Mouse (Mus musculus): Measurements from ENCODE around the gene Rps6.

The Rps6 gene

GRCm38 (mm10) chr4:86857113-86858069, at the start of gene Rps6:
TSS of gene Rps6 (minus strand) at chr4:86857412.
- peak; percentile 95 to 96 for DNase-seq (ENCODE audit: low spot score in 2 of 2)

DNA sequence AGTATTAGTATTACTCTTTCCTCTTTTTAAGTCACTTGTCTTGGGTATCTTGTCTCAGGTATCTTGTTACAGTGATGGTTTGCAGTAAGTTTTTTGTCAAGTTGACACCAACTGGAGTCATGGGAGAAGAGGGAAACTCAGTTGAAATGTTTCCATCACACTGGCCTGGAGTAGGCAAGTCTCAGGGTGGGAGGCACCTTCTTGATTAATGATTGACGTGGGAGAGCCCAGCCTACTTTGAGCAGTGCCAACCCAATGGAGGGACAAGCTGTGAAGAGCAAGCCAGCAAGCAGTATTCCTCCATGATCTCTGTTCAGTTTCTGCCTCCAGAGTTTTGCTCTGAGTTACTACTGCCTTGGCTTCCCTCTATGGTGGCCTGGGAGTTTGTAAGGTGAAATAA, 48.7 kb upstream of the Rps6 start:
- no peak for DNase-seq (ENCODE audit: low spot score in 2 of 2)

DNA sequence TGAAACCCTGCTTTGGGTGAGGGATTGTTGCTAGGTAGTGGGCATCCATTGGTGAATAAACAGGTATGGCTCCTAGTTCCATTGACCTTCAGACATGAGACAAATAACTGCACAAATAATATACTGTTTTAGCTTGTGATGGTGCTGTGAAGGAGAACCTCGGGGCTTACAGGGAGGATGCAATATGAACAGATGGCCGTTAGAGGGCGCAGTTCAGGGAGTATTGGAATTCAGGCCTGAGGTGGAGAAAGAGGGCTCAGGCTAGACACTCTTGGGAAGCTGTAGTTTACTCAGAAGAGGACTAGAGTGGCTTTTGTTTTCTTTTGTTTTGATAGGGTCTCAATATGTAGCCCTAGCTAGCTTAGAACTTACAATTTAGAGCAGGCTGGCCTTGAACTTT, 47.8 kb upstream of the Rps6 start:
- DNase-seq (ENCODE audit: low spot score in 2 of 2) = no peak

DNA sequence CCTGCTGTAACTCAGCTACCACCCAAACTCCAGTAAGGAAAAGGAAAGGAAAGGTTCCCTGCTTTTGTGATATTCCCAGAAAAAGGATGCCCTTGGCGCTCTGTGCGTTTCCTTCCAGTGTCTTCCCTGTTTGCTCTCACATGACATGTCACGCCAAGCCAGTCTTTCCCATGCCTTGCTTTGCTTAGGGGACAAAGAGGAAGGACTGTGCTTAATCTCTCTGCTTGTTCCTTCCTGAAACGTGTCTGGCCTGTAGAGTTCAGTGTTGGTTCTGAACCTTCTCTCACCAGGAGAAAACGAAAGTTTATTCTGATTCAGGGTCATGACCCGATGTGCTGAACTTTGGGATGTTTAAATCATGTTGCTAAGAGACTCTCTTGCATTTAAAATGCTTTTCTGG, 45.1 kb upstream of the Rps6 start:
- no peak for DNase-seq (ENCODE audit: low spot score in 2 of 2)

DNA sequence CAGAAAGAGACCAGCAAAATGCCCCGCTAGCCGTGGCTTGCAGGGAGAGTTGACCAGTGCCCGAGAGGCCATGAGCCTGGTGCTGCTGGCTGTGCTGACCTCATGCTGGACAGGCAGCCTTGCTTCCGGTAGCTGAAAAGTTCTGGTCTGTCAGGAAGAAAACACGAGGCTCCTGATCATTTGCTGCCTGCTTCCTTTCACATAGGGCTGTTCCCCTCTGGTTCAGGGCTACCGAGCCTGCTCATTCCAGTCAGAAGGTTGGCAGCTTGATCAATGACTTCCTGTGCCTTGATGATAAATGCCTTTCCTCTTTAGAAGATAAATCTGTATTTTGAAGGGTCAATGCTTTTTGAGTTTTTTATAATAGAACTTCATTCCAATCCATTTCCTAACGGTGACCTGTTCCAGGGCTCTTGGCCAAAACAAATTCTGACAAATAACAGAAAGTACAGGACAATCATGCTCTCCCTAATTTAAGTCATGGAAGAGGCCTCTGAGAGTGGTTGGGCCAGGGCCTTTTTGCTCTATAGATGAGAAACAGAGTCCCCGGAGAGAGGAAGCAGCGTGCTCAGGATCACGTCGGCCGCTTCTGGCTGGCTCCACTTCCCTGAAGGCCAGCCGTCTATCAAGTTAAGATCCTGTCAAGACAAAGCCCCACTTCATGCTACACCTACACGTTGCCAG, 41.7 kb upstream of the Rps6 start:
- DNase-seq (ENCODE audit: low spot score in 2 of 2) = peak in 1 of 2 experiments; percentile 40

- peak in 1 of 2 experiments; percentile 71 for DNase-seq (ENCODE audit: low spot score in 2 of 2)
These were observed 40.2 kb upstream of the Rps6 start for GRCm38 (mm10) chr4:86897411-86897810.

DNA sequence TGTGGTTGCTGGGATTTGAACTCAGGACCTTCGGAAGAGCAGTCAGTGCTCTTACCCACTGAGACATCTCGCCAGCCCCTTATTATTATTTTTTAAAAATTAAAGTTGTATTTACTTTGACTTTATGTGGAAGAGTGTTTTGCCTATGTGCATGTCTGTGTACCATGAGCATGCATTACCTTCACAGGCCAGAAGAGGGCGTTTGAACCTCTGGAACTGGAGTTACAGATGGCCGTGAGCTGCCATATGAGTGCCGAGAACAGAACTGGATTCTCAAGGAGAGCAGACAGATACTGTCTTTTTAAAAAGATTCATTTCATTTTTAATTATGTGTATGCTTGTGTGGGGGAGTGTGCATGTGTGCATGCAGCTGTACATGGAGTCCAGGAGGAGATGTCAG, 30.7 kb upstream of the Rps6 start:
- no peak for DNase-seq (ENCODE audit: low spot score in 2 of 2)

GRCm38 (mm10) chr4:86886160-86886878, 29.1 kb upstream of the Rps6 start:
- DNase-seq (ENCODE audit: low spot score in 2 of 2) = peak in 1 of 2 experiments; percentile 48

DNA sequence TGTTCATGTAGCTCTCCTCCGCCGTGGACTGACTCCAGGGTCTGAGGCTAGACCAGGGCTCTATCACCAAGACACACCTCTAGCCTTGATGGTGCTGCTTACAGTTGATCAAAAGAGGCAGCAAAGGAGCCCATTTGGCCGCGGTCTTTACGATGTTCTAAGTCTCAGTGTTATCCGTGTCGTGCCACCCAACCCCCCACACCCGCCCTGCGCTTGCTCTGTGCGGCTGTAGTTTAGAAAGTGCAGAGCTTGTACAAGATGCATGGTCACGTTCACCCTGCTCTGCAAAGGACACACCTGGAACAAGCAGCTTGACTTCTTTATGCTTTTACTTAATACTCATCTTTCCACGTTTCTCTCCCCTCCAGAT, 28.6 kb upstream of the Rps6 start:
- DNase-seq (ENCODE audit: low spot score in 2 of 2) = no peak

- no peak for DNase-seq (ENCODE audit: low spot score in 2 of 2)
These were observed 27.7 kb upstream of the Rps6 start for GRCm38 (mm10) chr4:86884945-86885344.

DNA sequence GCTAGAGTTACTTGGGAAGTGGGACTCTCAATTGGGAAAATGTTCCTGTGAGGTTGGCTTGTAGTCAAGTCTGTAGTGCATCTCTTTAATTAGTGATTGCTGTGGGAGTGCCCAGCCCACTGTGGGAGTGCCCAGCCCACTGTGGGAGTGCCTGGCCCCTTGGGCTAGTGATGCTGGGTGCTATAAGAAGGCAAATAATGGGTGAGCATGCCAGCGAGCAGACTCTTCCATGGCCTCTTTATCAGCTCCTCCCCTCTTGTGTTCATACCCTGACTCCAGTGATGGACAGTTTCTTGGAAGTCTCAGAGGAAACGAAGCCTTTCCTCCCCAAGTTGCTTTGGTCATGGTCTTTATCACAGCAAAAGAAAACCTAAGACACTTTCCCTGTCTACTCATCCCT, 25.2 kb upstream of the Rps6 start:
- no peak for DNase-seq (ENCODE audit: low spot score in 2 of 2)

DNA sequence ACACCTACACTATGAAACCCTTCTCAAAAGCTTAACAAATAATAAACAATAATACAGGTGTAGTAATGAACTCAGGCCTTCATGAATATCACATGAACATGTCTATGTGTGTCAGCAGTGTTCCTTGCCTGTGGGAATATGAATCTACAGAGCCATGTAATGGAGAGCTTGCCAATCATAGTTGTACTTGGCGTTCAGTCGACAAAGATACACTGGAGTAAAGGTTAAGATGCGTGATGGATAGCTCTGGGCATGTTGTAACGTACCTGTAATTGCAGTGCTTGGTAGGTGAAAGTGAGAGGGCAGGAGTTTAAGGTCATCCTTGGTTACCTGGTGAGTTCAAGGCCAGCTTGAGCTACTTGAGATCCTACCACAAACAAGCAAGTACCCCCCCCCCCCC, 24.0 kb upstream of the Rps6 start:
- no peak for DNase-seq (ENCODE audit: low spot score in 2 of 2)

GRCm38 (mm10) chr4:86879477-86879876, 22.3 kb upstream of the Rps6 start:
- no peak for DNase-seq (ENCODE audit: low spot score in 2 of 2)

DNA sequence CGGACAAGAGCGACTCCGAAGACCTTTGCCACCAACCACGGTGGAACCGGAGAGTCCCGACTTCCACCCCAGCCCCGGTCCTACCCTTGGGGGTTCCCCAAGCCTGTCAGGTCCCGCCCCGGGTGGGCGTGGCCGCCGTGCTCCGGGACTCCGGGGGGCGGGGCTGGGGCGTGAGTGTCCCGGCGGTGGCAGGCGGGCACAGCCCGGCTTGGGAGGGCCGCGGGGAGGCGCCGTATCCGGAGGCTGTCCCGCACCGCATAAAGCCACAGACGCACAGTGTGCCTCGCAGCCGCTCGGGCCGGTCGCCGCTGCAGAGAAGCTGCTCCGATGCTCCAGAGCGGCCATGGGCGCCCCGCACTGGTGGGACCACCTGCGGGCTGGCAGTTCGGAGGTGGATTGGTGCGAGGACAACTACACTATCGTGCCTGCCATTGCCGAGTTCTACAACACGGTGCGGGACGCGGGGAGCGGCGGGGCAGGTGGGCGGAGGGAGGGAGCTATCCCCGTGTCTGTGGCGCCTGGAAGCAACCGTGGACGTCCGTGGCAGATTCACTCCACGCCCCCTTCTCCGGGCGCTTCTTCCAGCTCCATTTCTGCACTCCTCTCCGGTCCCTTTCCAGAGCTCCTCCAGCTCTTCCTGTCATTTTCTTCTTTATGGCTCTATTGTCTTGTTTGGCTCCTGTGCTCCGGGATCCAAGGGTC, 17.1 kb upstream of the Rps6 start, which contains the start of gene Acer2:
Gene Acer2, plus strand, starts transcription at position 251 of the 702 bp plus-strand sequence.
- DNase-seq (ENCODE audit: low spot score in 2 of 2) = peak; percentile 90 to 95

DNA sequence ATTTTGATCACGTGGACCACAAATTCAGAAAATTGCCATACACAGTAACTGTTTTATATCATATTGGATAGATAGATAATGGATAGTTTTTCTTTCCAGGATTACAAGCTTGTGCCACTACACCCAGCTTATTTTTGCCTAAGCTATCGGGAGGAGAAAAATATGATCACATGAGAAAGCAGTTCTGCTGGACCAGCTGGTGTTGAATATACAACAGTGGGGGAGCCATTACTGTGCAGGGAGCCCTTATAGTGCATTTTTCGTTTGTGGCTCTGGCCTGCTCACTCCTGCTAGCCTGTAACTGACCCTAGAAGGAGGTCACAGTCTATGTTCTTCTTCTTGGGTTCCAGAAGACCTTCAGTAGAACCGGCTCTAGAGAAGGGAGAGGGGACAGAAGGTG, 15.9 kb upstream of the Rps6 start:
- no peak for DNase-seq (ENCODE audit: low spot score in 2 of 2)

GRCm38 (mm10) chr4:86871988-86872387, 14.8 kb upstream of the Rps6 start:
- DNase-seq (ENCODE audit: low spot score in 2 of 2) = no peak

DNA sequence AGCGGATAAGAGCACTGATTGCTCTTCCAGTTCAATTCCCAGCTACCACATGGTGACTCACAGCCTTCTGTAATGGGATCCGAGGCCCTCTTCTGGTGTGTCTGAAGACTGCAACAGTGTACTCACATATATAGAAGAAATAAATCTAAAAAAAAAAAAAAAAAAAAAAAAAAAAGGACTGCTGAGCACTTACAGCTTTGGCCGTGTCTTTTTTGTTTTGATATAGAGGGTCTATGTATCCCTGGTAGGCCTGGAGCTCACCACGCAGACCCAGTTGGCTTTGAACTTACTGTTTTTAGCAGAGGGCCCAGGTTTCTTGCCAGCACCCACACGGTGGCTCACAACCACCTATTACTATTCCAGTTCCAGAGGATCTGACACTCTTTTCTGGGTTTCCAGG, 6.9 kb upstream of the Rps6 start:
- no peak for DNase-seq (ENCODE audit: low spot score in 2 of 2)

DNA sequence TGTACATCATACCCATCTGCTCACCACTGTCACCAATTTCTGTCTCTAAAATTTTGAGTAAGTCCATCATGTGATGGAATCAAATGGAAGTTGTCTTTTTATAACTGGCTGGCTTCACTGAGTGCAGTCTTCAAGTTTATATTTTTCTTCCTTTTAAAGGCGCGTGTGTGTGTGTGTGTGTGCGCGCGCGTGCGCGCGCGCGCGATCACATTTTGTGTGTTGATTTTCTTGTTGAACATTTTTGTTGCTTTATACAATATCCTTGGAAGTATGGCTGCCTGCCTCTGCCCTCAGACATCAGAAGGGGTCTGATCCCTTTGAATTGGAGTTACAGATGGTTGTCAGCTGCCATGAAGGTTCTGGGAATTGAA, 843 bp upstream of the Rps6 start:
- DNase-seq (ENCODE audit: low spot score in 2 of 2) = no peak

DNA sequence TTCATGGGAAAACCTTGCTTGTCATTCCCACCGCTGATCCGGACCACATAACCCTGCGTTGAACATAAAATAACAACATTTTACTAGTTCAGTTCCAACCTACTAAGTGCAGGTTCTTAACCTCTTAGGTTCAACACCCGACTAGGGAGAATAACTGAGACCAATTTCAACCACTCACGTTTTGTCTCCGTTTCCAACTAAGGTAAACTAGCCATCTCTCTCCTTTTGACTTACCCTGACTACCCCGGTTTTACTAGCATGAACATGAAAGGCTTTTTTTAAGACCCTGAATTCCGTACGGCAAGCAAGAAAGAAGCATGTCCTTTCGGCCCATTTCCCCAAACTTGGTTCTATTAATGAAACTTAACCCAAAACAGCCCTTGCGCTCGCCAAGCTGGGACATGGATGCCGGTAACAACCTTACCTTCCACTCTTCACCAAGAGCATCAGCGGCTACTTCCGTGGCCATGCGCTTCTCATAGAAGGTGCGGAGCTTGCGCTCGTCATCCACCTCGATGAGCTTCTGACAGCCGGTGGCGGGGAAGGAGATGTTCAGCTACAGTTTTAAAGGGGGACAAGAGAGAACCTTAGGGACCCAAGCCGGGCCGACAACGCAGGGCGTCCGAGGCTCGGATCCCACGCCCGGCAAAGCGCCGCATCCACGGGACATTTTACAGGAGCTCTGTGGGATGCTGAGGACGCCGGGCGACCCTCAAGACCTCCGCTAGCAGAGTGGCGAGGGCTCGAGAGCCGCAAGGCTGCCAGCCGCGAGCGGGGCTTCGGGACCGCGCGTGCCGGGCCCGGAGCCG, 704 bp downstream of the Rps6 start:
- DNase-seq (ENCODE audit: low spot score in 2 of 2) = no peak

- peak in 1 of 2 experiments; percentile 21 for DNase-seq (ENCODE audit: low spot score in 2 of 2)
These were observed 4.2 kb downstream of the Rps6 start for GRCm38 (mm10) chr4:86852813-86853590.
